Mouse (Mus musculus) kidney, adult 18-20 months (tissue): Measurements from ENCODE around the gene Olfr671.
"Not testable (repeated sequence)": the region's sequence is repeated elsewhere in the genome, so short reads cannot be mapped to it uniquely, and the experiment has no call there.

Experiments
- DNase-seq: peaks from one replicate; pipeline ENCODE4 v3.0.0; 2021

Olfr671 gene

GRCm38 (mm10) chr7:104979026-104979425 lies at the start of gene Olfr671:
Gene Olfr671, minus strand, starts transcription at chr7:104979126.
- no peak for DNase-seq

DNA sequence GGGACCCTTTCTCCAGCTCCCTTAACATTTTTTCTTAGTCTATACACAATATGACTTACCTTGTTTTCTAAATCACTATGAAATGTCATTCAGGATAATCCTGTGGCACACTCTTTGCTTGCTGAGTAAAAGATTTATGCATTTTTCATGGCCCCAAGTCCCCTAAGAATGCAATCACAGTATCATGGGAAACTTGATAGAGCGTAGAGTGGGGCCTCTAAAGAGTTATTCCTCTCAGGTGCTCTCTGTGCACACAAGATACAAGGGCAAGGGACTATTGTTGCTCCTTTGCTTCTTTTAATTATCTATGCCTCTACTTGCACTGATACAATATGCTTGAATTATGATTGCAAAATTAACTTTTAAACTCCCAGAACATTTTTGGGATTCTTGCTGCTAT lies 49.4 kb upstream of the Olfr671 start, which contains the start of gene Olfr675:
Gene Olfr675, minus strand, starts transcription at position 101 of the 400 bp plus-strand sequence.
- no peak for DNase-seq

DNA sequence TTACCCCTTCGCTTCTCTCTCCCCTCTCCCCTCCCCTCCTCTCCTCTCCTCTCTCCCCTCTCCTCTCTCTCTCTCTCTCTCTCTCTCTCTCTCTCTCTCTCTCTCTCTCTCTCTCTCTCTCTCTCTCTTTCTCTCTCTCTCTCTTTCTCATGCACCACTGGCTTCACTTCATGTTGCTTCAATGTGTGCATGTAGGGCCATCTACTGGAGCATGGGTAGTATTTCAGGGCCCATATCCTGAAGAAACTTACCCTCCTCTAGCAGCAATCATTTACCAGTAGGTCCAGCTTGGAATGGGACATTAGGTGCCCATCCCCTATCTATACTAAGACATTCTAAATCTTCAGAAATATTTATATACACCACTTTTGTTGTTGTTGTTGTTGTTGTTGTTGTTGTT lies 43.6 kb upstream of the Olfr671 start:
- DNase-seq: no peak

DNA sequence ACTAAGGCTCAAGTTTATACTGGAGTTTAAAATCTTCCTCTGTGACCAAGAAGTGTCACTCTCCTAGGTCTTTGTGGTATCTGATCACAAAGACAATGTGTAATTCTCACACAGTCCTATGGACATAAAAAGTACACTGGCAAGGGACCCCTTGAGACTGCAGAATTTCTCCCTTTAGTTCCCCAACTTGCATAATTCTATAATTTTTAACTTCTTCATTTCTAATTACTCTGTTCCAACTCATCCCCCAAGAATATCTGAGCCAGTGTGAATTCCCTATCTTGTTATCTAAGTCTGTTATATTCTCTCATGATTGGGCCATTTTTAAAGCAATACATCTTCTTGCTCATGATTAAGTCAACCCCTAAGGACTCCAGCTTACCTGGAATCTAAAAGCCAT lies 23.0 kb upstream of the Olfr671 start, which contains the start of gene Olfr672:
Gene Olfr672, minus strand, starts transcription at position 101 of the 400 bp plus-strand sequence.
- DNase-seq: no peak

DNA sequence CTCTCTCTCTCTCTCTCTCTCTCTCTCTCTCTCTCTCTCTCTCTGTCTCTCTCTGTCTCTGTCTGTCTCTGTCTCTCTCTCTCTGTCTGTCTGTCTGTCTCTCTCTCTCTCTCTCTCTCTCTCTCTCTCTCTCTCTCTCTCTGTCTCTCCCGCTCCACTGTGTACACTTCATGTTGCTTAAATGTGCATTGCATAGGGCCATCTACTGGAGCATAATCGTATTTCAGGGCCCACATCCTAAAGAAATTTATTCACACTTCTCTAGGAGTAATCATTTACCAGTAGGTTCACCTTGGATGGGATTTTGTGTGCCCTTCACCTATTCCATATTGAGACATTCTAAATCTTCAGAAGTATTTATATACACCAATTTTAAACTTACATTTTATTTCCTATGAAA lies 6.4 kb downstream of the Olfr671 start:
- not testable (repeated sequence) for DNase-seq

DNA sequence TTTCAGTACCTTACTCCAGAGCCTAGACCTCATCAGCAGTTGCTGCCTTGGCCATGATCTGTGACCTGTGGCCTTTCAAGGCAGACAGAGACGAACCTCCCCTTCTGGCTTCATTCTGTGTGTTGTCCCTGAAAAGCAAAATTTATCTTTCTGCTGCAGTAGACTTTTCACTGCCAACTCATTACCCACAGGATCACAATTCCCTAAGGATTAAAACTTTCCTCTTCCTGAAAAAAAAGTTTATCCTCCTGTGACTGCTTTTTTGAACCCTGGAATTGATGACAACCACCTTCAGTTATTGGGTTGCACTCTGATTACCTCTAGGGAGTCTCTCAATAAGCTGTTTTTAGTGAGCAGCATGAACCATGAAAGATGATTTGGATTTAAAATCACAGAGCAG lies 16.4 kb downstream of the Olfr671 start, which contains the start of gene Olfr670:
Gene Olfr670, minus strand, starts transcription at position 101 of the 400 bp plus-strand sequence.
- DNase-seq: no peak

DNA sequence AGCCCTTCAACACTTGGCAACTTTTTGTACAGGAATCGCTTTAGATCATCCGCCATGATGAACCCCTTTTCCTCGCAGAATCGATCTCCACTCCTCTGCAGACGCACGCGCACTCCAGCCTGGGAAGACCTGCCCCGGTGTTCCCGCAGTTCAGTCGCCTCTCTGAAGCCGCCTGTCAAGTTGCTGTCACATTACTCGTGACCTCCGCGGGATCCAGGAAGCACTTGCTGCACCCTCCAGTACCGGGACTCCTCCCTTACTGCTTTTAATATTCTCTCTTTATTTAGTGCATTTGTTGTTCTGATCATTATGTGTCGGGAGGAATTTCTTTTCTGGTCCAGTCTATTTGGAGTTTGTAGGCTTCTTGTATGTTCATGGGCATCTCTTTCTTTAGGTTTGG lies 28.7 kb downstream of the Olfr671 start:
- DNase-seq: not testable (repeated sequence)

GRCm38 (mm10) chr7:104933940-104934339 lies 45.0 kb downstream of the Olfr671 start, which contains the start of gene Olfr669:
Gene Olfr669, plus strand, starts transcription at chr7:104934240.
- DNase-seq: no peak

- DNase-seq: no peak
Observed at GRCm38 (mm10) chr7:104927957-104928356, 51.0 kb downstream of the Olfr671 start, which contains the start of gene Olfr668. Gene Olfr668, minus strand, starts transcription at chr7:104928057.
